Mouse (Mus musculus): ENCODE measurements around the gene Mtmr2. TPM values are rescaled to one million over a fixed set of nuclear protein-coding genes. Genes with fewer than 3 reads are reported as not detected.
"Not testable (repeated sequence)": the region's sequence is repeated elsewhere in the genome, so short reads cannot be mapped to it uniquely, and the experiment has no call there.

The Mtmr2 gene
- polyA plus RNA-seq (2015; fragmentation: Nextera tagmentation; extraction: Ambion mirVana) = 19.5 and 20.1 TPM in 2 replicates

DNA sequence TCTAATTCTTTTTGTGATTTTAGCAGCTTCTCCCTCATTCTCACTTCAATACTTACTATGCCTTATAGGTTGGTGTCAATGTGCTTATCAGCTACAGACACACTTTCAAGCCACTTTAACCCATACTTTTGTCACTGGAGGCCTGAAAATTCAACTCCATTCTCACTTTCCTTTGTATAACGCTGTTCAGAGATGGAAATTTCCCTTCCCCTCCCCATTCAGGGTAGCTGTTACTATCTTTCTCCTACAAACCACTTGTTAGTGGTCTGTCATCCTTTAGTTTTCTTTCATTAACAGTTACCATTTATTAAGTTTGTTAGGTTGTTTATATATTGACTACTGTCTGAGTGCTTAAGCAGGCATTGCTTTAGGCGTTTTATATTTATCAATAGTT is at the start of gene Mtmr2:
TSS of gene Mtmr2 (plus strand) at position 7 of the 394 bp plus-strand sequence.
- H3K4me1 ChIP-seq (ENCODE audit: control insufficient read depth, low read depth, low read length) = peaks cover 11% of the 10 kb centered on the region
- no peaks in the 10 kb centered on the region for H3K36me3 ChIP-seq (ENCODE audit: control insufficient read depth, insufficient read depth)
- H3K9ac ChIP-seq (ENCODE audit: low read depth, low read length) = peak within 1 kb of the TSS; percentile 94
- no peak for ATAC-seq (ENCODE audit: low read depth)
- H3K27me3 ChIP-seq (ENCODE audit: control insufficient read depth, insufficient read depth, low read depth, low read length) = no peaks in the 10 kb centered on the region
- H3K9me3 ChIP-seq (replicated peaks; ENCODE audit: control insufficient read depth, low read length) = no peaks in the 10 kb centered on the region
- peak within 1 kb of the TSS; percentile 91 for H3K27ac ChIP-seq (ENCODE audit: low read length)
- H3K4me3 ChIP-seq (ENCODE audit: low read depth, low read length) = peak within 1 kb of the TSS; percentile 95
- peak within 1 kb of the TSS; percentile 77 for H3K4me2 ChIP-seq (ENCODE audit: low read depth, low read length)
- WGBS (ENCODE audit: insufficient replicate concordance) = 21% methylated on average over 2 of the region's 2 CpGs

DNA sequence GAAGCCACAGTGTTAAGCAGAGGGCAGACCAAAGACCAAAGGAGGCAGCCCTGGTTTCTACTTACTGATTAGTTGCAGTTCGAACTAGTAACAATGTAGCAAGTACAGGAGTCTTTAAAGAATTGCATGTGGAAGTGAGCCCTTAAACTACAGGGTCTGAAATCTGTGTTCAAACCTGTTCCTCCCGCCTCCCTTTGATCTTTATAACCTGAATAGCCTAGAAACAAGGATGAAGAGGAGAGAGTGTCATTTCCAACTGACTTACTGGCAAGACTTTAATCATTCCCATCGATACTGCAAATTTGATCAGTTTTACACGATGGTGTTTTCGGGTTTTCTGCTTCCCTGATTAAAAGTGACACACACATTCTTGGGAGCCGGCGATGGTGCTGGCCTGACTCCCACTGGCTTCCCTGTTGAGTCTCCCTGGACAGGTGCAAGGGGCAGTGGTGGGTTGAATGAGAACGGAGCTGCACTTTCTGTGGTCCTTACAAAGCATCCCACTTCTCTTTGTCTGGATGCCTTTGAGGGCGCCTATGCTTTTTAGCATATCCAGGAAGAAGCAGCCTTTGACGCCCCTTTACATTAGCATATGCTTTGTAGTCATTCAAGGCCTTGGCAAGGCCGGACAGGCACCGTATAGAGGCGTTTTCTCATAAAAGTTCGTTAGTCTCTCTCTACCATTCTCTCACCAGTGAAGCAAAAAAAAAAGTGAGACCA is 49.0 kb upstream of the Mtmr2 start:
- no peaks in the 10 kb centered on the region for H3K4me1 ChIP-seq (ENCODE audit: control insufficient read depth, low read depth, low read length)
- H3K4me2 ChIP-seq (ENCODE audit: low read depth, low read length) = no peak overlapping the region
- H3K4me3 ChIP-seq (ENCODE audit: low read depth, low read length) = no peak overlapping the region
- WGBS (ENCODE audit: insufficient replicate concordance) = 56% methylated on average over 14 of the region's 14 CpGs
- no peak for ATAC-seq (ENCODE audit: low read depth)
- no peak overlapping the region for H3K27ac ChIP-seq (ENCODE audit: low read length)
- H3K9ac ChIP-seq (ENCODE audit: low read depth, low read length) = no peak overlapping the region
- no peaks in the 10 kb centered on the region for H3K9me3 ChIP-seq (replicated peaks; ENCODE audit: control insufficient read depth, low read length)
- H3K36me3 ChIP-seq (ENCODE audit: control insufficient read depth, insufficient read depth) = no peaks in the 10 kb centered on the region
- H3K27me3 ChIP-seq (ENCODE audit: control insufficient read depth, insufficient read depth, low read depth, low read length) = no peaks in the 10 kb centered on the region

DNA sequence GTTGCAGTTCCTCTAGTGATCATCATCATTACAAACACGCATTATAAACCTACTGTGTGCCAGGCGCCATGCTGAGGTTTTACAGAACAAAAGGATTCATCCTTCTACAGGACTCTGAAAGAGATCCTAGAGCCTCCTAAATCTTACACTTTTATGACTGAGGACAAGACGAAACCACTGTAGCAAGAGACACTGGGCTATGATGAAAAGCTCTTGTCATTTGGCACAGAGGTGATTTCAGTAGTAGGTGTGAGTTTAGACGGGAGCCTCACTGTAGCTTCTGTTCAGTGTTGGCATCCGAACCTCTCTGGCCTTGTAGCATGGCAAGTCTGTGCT is 48.5 kb upstream of the Mtmr2 start:
- no peak overlapping the region for H3K9ac ChIP-seq (ENCODE audit: low read depth, low read length)
- no peak overlapping the region for H3K4me3 ChIP-seq (ENCODE audit: low read depth, low read length)
- no peaks in the 10 kb centered on the region for H3K9me3 ChIP-seq (replicated peaks; ENCODE audit: control insufficient read depth, low read length)
- no peaks in the 10 kb centered on the region for H3K36me3 ChIP-seq (ENCODE audit: control insufficient read depth, insufficient read depth)
- H3K4me1 ChIP-seq (ENCODE audit: control insufficient read depth, low read depth, low read length) = no peaks in the 10 kb centered on the region
- ATAC-seq (ENCODE audit: low read depth) = no peak
- no peak overlapping the region for H3K27ac ChIP-seq (ENCODE audit: low read length)
- 61% methylated on average over 5 of the region's 5 CpGs for WGBS (ENCODE audit: insufficient replicate concordance)
- H3K4me2 ChIP-seq (ENCODE audit: low read depth, low read length) = no peak overlapping the region
- no peaks in the 10 kb centered on the region for H3K27me3 ChIP-seq (ENCODE audit: control insufficient read depth, insufficient read depth, low read depth, low read length)

DNA sequence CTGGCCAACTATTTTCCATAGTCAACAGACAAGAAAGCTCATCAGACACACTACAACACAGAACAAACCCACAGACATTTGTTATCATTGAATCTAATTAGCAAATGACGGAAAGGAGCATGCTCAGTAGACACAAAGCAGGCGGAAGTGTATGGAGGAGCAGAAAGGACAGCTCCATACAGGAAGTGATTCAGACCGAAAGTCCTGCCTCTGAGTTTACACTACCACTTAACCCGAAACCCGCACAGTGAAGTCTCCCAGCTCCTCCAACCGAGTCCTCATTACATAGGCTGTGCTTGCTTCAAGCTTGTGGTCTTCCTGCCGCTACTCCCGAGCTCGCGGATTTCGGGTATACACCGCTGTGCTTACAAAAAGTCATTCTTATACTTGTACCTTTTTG is 46.4 kb upstream of the Mtmr2 start:
- H3K4me1 ChIP-seq (ENCODE audit: control insufficient read depth, low read depth, low read length) = no peaks in the 10 kb centered on the region
- H3K9ac ChIP-seq (ENCODE audit: low read depth, low read length) = no peak overlapping the region
- ATAC-seq (ENCODE audit: low read depth) = no peak
- no peak overlapping the region for H3K27ac ChIP-seq (ENCODE audit: low read length)
- 73% methylated on average over 12 of the region's 12 CpGs for WGBS (ENCODE audit: insufficient replicate concordance)
- H3K9me3 ChIP-seq (replicated peaks; ENCODE audit: control insufficient read depth, low read length) = no peaks in the 10 kb centered on the region
- H3K4me3 ChIP-seq (ENCODE audit: low read depth, low read length) = no peak overlapping the region
- no peaks in the 10 kb centered on the region for H3K27me3 ChIP-seq (ENCODE audit: control insufficient read depth, insufficient read depth, low read depth, low read length)
- H3K4me2 ChIP-seq (ENCODE audit: low read depth, low read length) = no peak overlapping the region
- no peaks in the 10 kb centered on the region for H3K36me3 ChIP-seq (ENCODE audit: control insufficient read depth, insufficient read depth)

DNA sequence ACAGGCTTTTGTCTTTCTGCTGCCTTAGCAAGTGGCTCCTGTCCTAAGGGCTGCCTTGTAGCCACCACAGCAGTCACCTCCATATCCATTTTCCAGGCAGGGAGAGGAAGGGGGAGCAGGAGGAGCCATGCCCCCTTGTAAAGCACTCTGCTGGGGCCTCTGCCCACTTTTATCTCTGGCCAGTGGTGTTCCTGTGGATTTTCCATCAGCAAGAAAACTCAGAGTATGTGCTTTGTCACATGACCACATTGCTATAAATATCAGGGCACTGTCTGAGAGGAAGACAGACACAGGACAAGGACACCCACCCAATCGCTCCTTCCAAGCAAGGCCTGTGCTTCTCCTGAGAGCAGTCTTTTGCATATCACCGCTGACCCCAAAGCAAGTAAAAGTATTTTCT is 45.1 kb upstream of the Mtmr2 start:
- Histone ChIP-seq H3K9ac (ENCODE audit: low read depth, low read length) (no peak overlapping the region), H3K4me3 (ENCODE audit: low read depth, low read length) (no peak overlapping the region), H3K4me2 (ENCODE audit: low read depth, low read length) (no peak overlapping the region), H3K9me3 (replicated peaks; ENCODE audit: control insufficient read depth, low read length) (no peaks in the 10 kb centered on the region), H3K36me3 (ENCODE audit: control insufficient read depth, insufficient read depth) (no peaks in the 10 kb centered on the region), H3K27ac (ENCODE audit: low read length) (no peak overlapping the region), H3K27me3 (ENCODE audit: control insufficient read depth, insufficient read depth, low read depth, low read length) (no peaks in the 10 kb centered on the region), H3K4me1 (ENCODE audit: control insufficient read depth, low read depth, low read length) (no peaks in the 10 kb centered on the region)
- no peak for ATAC-seq (ENCODE audit: low read depth)
- 44% methylated on average over 2 of the region's 2 CpGs for WGBS (ENCODE audit: insufficient replicate concordance)

DNA sequence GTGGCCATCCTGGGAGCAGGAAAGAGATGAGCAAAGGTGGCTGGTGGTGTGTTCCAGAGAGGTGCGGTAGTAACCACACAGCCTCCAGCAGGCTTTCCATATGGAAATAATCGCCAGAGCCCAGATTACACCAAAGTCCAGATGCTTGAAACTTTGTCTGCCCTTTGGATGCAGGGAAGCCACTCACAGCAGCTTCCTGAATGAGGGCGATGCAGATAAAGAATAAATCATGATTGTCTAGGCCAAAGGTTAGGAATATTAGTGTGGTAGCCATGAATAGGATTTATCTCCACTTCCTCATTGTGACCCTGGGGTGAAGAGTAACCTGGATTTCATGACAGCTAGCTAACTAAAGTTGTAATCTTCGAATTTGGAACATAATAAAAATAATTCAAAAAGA is 43.3 kb upstream of the Mtmr2 start:
- Histone ChIP-seq H3K4me1 (ENCODE audit: control insufficient read depth, low read depth, low read length) (no peaks in the 10 kb centered on the region), H3K4me2 (ENCODE audit: low read depth, low read length) (no peak overlapping the region), H3K9ac (ENCODE audit: low read depth, low read length) (no peak overlapping the region), H3K4me3 (ENCODE audit: low read depth, low read length) (no peak overlapping the region), H3K9me3 (replicated peaks; ENCODE audit: control insufficient read depth, low read length) (no peaks in the 10 kb centered on the region), H3K27me3 (ENCODE audit: control insufficient read depth, insufficient read depth, low read depth, low read length) (no peaks in the 10 kb centered on the region), H3K27ac (ENCODE audit: low read length) (no peak overlapping the region), H3K36me3 (ENCODE audit: control insufficient read depth, insufficient read depth) (no peaks in the 10 kb centered on the region)
- WGBS (ENCODE audit: insufficient replicate concordance) = 48% methylated on average over 4 of the region's 4 CpGs
- ATAC-seq (ENCODE audit: low read depth) = no peak

DNA sequence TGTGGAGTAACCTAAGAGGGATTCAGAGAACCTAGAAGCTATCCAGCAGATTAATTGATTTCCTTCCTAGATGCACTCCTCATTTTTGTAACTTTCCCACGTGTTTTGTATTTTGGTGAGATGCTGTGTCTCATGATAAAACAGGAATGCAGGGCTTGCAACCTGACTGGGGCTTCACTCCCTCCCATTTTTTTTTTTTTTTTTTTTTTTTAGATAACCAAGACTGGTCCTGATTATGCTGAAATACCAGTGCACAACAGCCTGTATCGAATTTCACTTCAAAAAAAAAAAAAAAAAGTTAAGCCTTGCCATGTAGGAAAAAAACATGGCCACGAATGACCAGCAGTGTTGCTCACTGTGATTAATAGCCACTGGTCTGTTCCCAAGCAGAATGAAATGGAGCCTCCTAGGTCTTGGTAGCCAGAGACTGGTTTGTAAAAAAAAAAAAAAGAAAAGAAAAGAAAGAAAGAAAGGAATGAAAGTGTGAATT is 41.1 kb upstream of the Mtmr2 start:
- no peak for ATAC-seq (ENCODE audit: low read depth)
- Histone ChIP-seq H3K4me3 (ENCODE audit: low read depth, low read length) (no peak overlapping the region), H3K9me3 (replicated peaks; ENCODE audit: control insufficient read depth, low read length) (no peaks in the 10 kb centered on the region), H3K27me3 (ENCODE audit: control insufficient read depth, insufficient read depth, low read depth, low read length) (no peaks in the 10 kb centered on the region), H3K4me1 (ENCODE audit: control insufficient read depth, low read depth, low read length) (no peaks in the 10 kb centered on the region), H3K27ac (ENCODE audit: low read length) (no peak overlapping the region), H3K36me3 (ENCODE audit: control insufficient read depth, insufficient read depth) (no peaks in the 10 kb centered on the region), H3K9ac (ENCODE audit: low read depth, low read length) (no peak overlapping the region), H3K4me2 (ENCODE audit: low read depth, low read length) (no peak overlapping the region)
- 31% methylated on average over 3 of the region's 3 CpGs for WGBS (ENCODE audit: insufficient replicate concordance)

DNA sequence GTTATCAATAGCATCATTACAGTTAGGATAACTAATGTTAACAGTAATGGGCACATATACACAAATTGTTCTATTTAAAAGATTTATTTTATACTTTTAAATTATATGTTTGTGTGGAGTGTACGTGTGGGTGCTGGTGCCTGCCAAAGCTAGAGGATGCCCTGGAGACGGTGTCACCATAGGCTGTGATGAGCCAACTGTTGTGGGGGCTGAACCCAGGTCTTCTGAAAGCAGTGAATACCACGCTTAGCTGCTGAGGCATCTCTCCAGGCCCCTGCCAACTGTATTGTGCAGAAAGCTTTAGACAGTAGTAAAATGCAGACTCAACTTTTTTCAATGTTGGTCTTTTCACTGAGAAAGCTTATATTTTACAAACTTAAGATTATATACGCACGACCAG is 38.8 kb upstream of the Mtmr2 start:
- H3K4me1 ChIP-seq (ENCODE audit: control insufficient read depth, low read depth, low read length) = no peaks in the 10 kb centered on the region
- H3K27ac ChIP-seq (ENCODE audit: low read length) = no peak overlapping the region
- H3K27me3 ChIP-seq (ENCODE audit: control insufficient read depth, insufficient read depth, low read depth, low read length) = no peaks in the 10 kb centered on the region
- H3K9me3 ChIP-seq (replicated peaks; ENCODE audit: control insufficient read depth, low read length) = no peaks in the 10 kb centered on the region
- no peak overlapping the region for H3K9ac ChIP-seq (ENCODE audit: low read depth, low read length)
- WGBS (ENCODE audit: insufficient replicate concordance) = 66% methylated on average over 5 of the region's 5 CpGs
- no peak for ATAC-seq (ENCODE audit: low read depth)
- H3K36me3 ChIP-seq (ENCODE audit: control insufficient read depth, insufficient read depth) = no peaks in the 10 kb centered on the region
- H3K4me3 ChIP-seq (ENCODE audit: low read depth, low read length) = no peak overlapping the region
- no peak overlapping the region for H3K4me2 ChIP-seq (ENCODE audit: low read depth, low read length)

DNA sequence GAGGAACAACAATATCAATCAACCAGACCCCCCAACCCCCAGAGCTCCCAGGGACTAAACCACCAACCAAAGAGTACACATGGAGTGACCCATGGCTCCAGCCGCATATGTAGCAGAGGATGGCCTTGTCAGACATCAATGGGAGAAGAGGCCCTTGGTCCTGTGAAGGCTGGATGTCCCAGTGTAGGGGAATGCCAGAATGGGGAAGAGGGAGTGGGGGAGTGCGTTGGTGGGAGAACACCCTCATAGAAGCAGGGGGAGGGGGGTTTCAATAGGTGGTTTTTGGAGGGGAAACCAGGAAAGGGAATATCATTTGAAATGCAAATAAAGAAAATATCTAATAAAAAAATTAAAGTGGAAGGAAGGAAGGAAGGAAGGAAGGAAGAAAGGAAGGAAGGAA is 32.3 kb upstream of the Mtmr2 start:
- not testable (repeated sequence) for H3K4me2 ChIP-seq (ENCODE audit: low read depth, low read length); H3K9ac ChIP-seq (ENCODE audit: low read depth, low read length); H3K27me3 ChIP-seq (ENCODE audit: control insufficient read depth, insufficient read depth, low read depth, low read length); H3K9me3 ChIP-seq (replicated peaks; ENCODE audit: control insufficient read depth, low read length); H3K4me3 ChIP-seq (ENCODE audit: low read depth, low read length); H3K27ac ChIP-seq (ENCODE audit: low read length); H3K36me3 ChIP-seq (ENCODE audit: control insufficient read depth, insufficient read depth); ATAC-seq (ENCODE audit: low read depth); H3K4me1 ChIP-seq (ENCODE audit: control insufficient read depth, low read depth, low read length)
- WGBS (ENCODE audit: insufficient replicate concordance) = 54% methylated on average over 2 of the region's 2 CpGs
